Mouse (Mus musculus) neural tube, embryonic 12.5 days (tissue): ENCODE measurements around the gene Samm50. TPM values are rescaled to one million over a fixed set of nuclear protein-coding genes. Genes with fewer than 3 reads are reported as not detected.

ENCODE experiments used
- ATAC-seq: fragments of 200-750 bp; cut with Nextera tagmentation; 2 replicates; pipeline ENCODE4 v1.8.0; 2017; ENCODE audit warnings: low read depth, mild to moderate bottlenecking, moderate TSS enrichment, moderate library complexity; ENCODE audit not compliant: low FRiP score
- H3K27ac ChIP-seq: fragments of 300-500 bp; sonication (generic); 2 replicates; pipeline ENCODE4 v1.5.1; 2016
- H3K27me3 ChIP-seq: fragments of 300-500 bp; sonication (generic); replicated peaks from 2 replicates; pipeline ENCODE4 v1.6.1; 2016; ENCODE audit warnings: mild to moderate bottlenecking
- H3K36me3 ChIP-seq: fragments of 300-500 bp; sonication (generic); 2 replicates; pipeline ENCODE4 v1.6.1; 2016; ENCODE audit warnings: mild to moderate bottlenecking
- H3K4me1 ChIP-seq: fragments of 300-500 bp; sonication (generic); 2 replicates; pipeline ENCODE4 v1.6.1; 2016
- H3K4me2 ChIP-seq: fragments of 300-500 bp; sonication (generic); replicated peaks from 2 replicates; pipeline ENCODE4 v1.6.1; 2016; ENCODE audit warnings: mild to moderate bottlenecking
- H3K4me3 ChIP-seq: fragments of 300-500 bp; sonication (generic); 2 replicates; pipeline ENCODE4 v1.5.1; 2016
- H3K9ac ChIP-seq: fragments of 300-500 bp; sonication (generic); 2 replicates; pipeline ENCODE4 v1.6.1; 2016; ENCODE audit warnings: mild to moderate bottlenecking
- H3K9me3 ChIP-seq: fragments of 300-500 bp; sonication (generic); 2 replicates; pipeline ENCODE4 v1.6.1; 2016; ENCODE audit warnings: mild to moderate bottlenecking
- WGBS: fragments of 180-500 bp; shearing (Covaris S2); methylation state at CpG from one replicate; pipeline ENCODE4 v1.1.7; 2016; 5-methylcytosine and 5-hydroxymethylcytosine counted together
- polyA plus RNA-seq: library from polyadenylated mRNA; unstranded; fragments of >200 nt; fragmentation: Nextera tagmentation; extraction: Ambion mirVana; gene quantifications from 2 replicates; pipeline ENCODE4 v1.2.1, GENCODE M21; 2016

The Samm50 gene
- polyA plus RNA-seq, 1 experiment from 2014 or later, result 91.7 TPM

DNA sequence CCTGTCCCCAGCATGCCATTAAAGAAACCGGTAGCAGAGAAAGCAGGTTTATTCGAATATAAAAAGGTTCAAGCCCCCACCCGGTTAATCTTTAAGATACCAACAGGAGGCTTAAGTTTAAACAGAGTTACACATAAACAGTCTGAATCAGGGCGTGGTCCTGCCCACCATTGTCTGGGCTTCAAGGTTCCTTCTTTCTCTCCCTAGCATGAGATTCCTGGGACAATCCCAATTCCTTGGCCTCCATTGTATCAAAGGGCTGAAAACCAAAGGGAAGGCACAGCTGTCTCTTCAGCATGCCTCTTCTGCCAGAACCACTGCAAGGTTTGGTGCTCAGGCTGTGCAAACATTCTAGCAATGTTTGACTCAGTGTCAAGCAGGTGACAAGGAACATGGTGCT is 5.8 kb upstream of the Samm50 start:
- no peak overlapping the region for H3K4me2 ChIP-seq
- no peak for ATAC-seq
- 60% methylated on average over 4 of the region's 4 CpGs for WGBS
- no peak overlapping the region for H3K9ac ChIP-seq
- no peaks in the 10 kb centered on the region for H3K27me3 ChIP-seq
- H3K4me3 ChIP-seq, result no peak overlapping the region
- peaks cover 3% of the 10 kb centered on the region; the same call in 1 of the 2 replicates for H3K4me1 ChIP-seq
- H3K9me3 ChIP-seq, result no peaks in the 10 kb centered on the region
- no peak overlapping the region for H3K27ac ChIP-seq
- no peaks in the 10 kb centered on the region for H3K36me3 ChIP-seq

DNA sequence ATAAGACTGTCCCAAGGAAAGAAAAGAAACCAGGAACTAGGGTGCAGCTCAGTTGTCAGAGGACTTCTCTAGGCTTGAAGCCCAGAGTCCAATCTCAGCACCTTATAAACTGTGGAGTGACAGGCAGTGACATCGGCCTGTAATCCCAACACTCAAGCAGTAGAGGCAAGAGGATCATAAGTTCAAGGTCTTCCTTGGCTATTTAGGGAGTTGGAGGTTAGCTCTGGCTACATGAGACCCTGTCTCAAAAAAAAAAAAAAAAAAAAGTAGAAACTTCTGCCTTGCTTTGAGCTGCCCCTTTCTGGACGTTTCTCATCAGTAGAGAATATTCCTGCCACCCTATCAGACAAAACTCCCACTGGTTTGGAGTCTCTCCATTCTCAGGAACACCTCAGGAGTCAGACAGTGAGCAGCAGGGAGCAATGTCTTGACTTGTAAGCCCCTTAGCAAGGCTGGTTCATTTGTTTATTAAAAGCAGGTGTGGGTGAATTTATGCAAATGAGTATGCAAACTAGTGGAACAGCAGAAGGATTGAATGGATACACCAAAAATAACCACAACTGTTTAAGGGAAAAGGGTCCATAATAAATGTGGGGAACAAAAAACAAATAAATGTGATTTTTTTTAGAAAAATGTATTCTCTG is 3.0 kb upstream of the Samm50 start:
- Histone ChIP-seq H3K36me3 (no peaks in the 10 kb centered on the region), H3K27ac (no peak overlapping the region), H3K27me3 (no peaks in the 10 kb centered on the region), H3K4me2 (no peak overlapping the region), H3K4me1 (peaks cover 13% of the 10 kb centered on the region), H3K9me3 (no peaks in the 10 kb centered on the region), H3K4me3 (no peak overlapping the region), H3K9ac (no peak overlapping the region)
- no peak for ATAC-seq
- 67% methylated on average over 2 of the region's 2 CpGs for WGBS

DNA sequence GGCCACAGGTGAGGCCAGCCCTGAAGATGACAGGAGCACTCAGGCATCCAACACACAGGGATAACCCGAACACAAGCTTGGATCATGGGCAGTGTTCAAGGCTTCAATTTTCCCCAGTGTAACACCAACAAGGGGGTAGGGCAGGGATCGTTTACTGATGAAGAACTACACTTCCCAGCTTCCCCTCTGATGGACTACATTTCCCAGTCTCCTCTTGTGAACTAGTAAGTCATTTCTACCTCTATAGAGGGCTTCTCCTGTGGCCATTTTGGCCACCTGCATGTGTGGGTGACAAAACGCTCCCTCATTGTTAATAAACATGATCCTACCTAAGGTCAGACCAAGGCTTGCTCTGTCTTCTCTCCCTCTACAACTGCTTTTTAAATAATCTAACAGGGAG is 2.2 kb upstream of the Samm50 start:
- no peak overlapping the region for H3K4me2 ChIP-seq
- no peaks in the 10 kb centered on the region for H3K27me3 ChIP-seq
- 55% methylated on average over 3 of the region's 3 CpGs for WGBS
- no peaks in the 10 kb centered on the region for H3K9me3 ChIP-seq
- no peak for ATAC-seq
- no peaks in the 10 kb centered on the region for H3K36me3 ChIP-seq
- H3K4me3 ChIP-seq, result no peak overlapping the region
- H3K9ac ChIP-seq, result no peak overlapping the region
- H3K4me1 ChIP-seq, result peaks cover 11% of the 10 kb centered on the region
- H3K27ac ChIP-seq, result no peak overlapping the region

DNA sequence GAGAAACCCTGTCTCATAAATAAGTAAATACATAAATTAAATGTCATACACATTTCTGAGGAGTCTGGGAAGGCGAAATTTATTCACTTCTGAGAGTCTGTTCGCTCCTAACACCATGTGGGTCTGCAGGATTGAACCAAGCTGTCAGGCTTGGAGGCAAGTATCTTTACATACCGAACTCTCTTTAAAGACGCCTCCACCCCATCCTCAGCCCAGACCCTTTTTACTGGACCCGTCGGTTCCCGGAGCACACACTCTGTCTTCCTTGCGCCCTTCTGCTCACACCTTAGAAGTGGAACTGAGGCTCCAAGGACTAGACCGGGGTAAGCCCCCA is 350 bp upstream of the Samm50 start:
- 3% methylated on average over 9 of the region's 9 CpGs for WGBS
- peak overlapping the region; percentile 95 for H3K4me3 ChIP-seq
- H3K9me3 ChIP-seq, result no peaks in the 10 kb centered on the region
- H3K4me1 ChIP-seq, result peaks cover 11% of the 10 kb centered on the region
- no peak for ATAC-seq
- H3K4me2 ChIP-seq, result peak overlapping the region; percentile 75
- H3K36me3 ChIP-seq, result peaks cover 8% of the 10 kb centered on the region
- peak overlapping the region; percentile 64; the same call in 1 of the 2 replicates for H3K27ac ChIP-seq
- peak overlapping the region; percentile 84 for H3K9ac ChIP-seq
- no peaks in the 10 kb centered on the region for H3K27me3 ChIP-seq

DNA sequence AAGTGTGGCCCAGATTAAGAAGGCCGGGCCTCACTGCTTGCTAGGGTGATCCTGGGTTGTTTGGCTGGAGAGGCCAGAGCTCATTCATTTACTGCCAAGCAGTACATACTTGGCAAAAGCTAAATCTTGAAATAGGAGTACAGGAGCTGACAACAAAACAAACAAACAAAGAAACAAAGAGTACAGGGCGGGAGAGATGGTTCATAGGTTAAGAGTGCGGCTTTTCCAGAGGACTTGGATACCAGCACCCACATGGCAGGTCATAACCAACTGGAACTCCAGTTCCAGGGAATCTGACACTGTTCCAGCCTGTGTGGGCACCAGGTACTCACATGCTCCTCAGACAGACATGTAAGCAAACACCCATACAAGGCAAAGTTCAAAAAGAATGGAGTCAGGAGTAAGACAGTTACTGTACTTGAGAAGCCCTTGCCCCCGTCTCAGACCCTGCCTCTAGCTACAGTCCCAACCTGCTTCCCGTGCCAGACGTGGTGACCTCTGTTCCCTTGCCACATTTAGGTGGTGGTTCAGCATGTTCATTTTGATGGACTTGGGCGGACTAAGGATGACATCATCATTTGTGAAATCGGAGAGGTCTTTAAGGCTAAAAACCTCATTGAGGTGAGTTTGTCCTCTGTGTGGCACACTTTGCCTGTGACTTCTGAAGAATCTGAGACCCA is 4.6 kb downstream of the Samm50 start:
- 89% methylated on average over 8 of the region's 8 CpGs for WGBS
- peaks cover 57% of the 10 kb centered on the region for H3K36me3 ChIP-seq
- no peak for ATAC-seq

DNA sequence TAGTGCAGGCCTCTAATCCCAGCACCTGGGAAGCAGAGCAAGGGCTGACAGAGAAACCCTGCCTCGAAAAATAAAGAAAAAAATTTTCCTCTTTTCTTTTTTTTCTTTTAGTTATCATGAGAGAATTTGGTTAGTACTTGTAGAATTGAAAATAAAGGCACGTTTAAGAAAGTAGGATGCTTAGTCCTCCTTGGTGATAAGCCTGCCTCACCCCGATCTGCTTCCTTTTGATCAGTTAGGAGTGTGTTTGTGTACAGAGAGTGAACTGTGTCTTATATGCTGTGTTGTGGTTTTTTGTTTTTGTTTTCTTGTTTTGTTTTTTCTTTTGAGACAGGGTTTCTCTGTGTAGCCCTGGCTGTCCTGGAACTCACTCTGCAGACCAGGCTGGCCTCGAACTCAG is 15.3 kb downstream of the Samm50 start:
- no peaks in the 10 kb centered on the region for H3K4me1 ChIP-seq
- WGBS, result 92% methylated on average over 4 of the region's 4 CpGs
- H3K27me3 ChIP-seq, result no peaks in the 10 kb centered on the region
- no peak overlapping the region for H3K4me2 ChIP-seq
- H3K9ac ChIP-seq, result no peak overlapping the region
- no peak overlapping the region for H3K27ac ChIP-seq
- H3K36me3 ChIP-seq, result peaks cover 91% of the 10 kb centered on the region
- H3K4me3 ChIP-seq, result no peak overlapping the region
- ATAC-seq, result no peak
- no peaks in the 10 kb centered on the region for H3K9me3 ChIP-seq

More for the DNA sequence above, 4.6 kb downstream of the Samm50 start:
- Histone ChIP-seq H3K27me3 (no peaks in the 10 kb centered on the region), H3K9ac (no peak overlapping the region), H3K4me2 (no peak overlapping the region), H3K9me3 (no peaks in the 10 kb centered on the region), H3K27ac (no peak overlapping the region), H3K4me1 (peaks cover 11% of the 10 kb centered on the region), H3K4me3 (no peak overlapping the region)

DNA sequence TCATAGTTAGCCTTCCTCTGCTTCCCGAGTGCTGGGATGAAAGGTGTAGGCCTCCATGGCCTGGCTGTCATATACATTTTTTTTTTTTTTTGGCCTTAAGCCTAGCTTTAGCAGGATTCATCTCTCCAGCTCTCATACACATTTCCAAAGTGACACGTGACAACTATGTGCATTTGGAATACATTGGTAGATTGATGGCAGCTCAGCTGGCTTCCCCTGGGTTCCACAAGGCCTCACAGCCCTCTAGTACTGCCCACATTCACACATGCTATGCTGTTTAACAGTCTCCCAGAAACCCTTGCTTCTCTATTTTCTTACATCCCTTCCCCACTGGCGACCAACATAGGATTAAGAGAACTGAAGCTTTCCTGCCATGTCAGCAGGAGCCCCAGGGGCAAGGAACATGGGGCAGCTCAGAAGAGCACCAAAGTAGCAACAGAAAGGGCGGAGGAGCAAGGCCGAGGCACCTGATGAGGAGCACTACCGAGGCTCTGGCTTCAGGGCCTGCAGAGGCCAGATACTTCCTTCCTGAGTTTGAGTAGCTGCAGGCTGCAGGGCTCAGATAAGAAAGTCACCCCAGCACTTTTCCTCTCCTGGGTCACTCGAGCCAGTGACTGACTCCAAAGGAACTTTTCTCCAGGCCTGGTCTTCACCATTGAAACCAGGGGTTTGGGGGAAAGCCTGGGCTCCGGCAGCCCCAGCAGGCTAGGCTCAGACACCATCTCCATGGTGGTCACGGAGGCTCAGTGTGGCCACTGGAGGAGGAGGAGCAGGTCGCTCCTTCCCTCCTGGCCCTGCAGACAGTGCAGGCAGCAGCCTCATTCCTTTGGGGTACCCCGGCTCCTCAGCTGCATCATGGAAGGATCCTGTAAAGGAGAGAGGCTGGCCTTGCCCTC is 17.7 kb downstream of the Samm50 start:
- H3K4me3 ChIP-seq, result no peak overlapping the region
- 87% methylated on average over 11 of the region's 11 CpGs for WGBS
- H3K36me3 ChIP-seq, result peaks cover 74% of the 10 kb centered on the region
- no peak overlapping the region for H3K9ac ChIP-seq
- H3K9me3 ChIP-seq, result no peaks in the 10 kb centered on the region
- no peak overlapping the region for H3K4me2 ChIP-seq
- peaks cover 10% of the 10 kb centered on the region; the same call in 1 of the 2 replicates for H3K4me1 ChIP-seq
- H3K27ac ChIP-seq, result no peak overlapping the region
- no peak for ATAC-seq
- H3K27me3 ChIP-seq, result no peaks in the 10 kb centered on the region

DNA sequence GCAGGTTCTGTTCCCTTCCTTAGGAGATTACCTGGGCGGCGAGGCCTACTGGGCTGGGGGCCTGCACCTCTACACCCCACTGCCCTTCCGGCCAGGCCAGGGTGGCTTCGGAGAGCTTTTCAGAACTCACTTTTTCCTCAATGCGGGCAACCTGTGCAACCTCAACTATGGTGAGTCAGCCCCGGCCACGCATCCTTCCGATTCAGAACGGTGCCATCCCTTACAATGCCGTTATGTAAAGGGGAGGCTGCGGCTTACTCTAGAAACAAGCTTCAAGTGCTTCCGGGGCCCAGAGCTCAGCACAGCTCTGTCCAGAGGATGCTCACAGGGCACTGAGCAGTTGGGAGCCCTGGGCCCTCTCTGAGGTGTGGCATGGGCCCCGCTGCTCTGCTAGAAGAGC is 18.4 kb downstream of the Samm50 start:
- no peak overlapping the region for H3K27ac ChIP-seq
- H3K4me3 ChIP-seq, result no peak overlapping the region
- peaks cover 10% of the 10 kb centered on the region; the same call in 1 of the 2 replicates for H3K4me1 ChIP-seq
- H3K9ac ChIP-seq, result no peak overlapping the region
- no peaks in the 10 kb centered on the region for H3K27me3 ChIP-seq
- no peak for ATAC-seq
- no peak overlapping the region for H3K4me2 ChIP-seq
- H3K9me3 ChIP-seq, result no peaks in the 10 kb centered on the region
- 96% methylated on average over 13 of the region's 13 CpGs for WGBS
- peaks cover 67% of the 10 kb centered on the region for H3K36me3 ChIP-seq

DNA sequence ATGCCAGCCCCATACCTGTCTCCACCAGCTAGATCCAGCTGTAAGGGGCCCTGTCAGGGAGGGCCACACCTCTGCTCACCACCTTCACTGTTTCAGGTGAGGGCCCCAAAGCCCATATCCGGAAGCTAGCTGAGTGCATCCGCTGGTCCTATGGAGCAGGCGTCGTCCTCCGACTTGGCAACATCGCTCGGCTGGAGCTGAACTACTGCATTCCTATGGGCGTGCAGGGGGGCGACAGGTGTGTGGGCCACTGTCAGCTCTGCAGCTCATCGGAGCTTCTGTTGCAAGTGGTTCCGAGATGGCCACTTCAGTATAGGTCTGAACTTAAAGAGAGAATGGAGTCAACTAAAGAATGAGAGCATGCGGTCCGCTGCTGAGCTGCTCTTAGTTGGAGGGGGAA is 18.9 kb downstream of the Samm50 start:
- Histone ChIP-seq H3K4me1 (peaks cover 14% of the 10 kb centered on the region; the same call in 1 of the 2 replicates), H3K9me3 (no peaks in the 10 kb centered on the region), H3K4me3 (no peak overlapping the region), H3K4me2 (no peak overlapping the region), H3K9ac (no peak overlapping the region), H3K36me3 (peaks cover 63% of the 10 kb centered on the region), H3K27me3 (no peaks in the 10 kb centered on the region), H3K27ac (no peak overlapping the region)
- WGBS, result 95% methylated on average over 13 of the region's 13 CpGs
- ATAC-seq, result no peak

DNA sequence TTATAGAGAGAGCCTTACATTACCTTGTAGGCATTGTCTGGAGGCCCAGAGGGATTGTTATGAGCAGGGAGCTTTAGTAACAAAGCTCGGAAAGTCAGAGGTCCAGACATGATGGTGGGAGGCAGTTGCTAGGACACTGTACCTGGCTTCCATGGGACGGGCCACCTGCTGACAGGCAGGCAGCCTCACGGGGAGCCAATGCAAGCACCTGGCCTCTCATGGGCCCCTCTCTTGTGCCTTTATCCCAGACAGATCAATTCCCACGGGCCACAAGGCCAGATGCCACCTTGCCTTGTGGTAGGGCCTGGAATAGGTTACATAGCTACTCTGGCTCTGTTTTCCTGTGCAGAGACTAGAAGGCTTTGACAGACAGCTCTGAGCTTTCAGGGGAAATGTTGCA is 19.5 kb downstream of the Samm50 start:
- no peak overlapping the region for H3K4me2 ChIP-seq
- H3K9me3 ChIP-seq, result no peaks in the 10 kb centered on the region
- peaks cover 18% of the 10 kb centered on the region; the same call in 1 of the 2 replicates for H3K4me1 ChIP-seq
- H3K27ac ChIP-seq, result no peak overlapping the region
- WGBS, result 80% methylated on average over 4 of the region's 4 CpGs
- H3K36me3 ChIP-seq, result peaks cover 56% of the 10 kb centered on the region
- H3K9ac ChIP-seq, result no peak overlapping the region
- no peaks in the 10 kb centered on the region for H3K27me3 ChIP-seq
- H3K4me3 ChIP-seq, result no peak overlapping the region
- no peak for ATAC-seq

DNA sequence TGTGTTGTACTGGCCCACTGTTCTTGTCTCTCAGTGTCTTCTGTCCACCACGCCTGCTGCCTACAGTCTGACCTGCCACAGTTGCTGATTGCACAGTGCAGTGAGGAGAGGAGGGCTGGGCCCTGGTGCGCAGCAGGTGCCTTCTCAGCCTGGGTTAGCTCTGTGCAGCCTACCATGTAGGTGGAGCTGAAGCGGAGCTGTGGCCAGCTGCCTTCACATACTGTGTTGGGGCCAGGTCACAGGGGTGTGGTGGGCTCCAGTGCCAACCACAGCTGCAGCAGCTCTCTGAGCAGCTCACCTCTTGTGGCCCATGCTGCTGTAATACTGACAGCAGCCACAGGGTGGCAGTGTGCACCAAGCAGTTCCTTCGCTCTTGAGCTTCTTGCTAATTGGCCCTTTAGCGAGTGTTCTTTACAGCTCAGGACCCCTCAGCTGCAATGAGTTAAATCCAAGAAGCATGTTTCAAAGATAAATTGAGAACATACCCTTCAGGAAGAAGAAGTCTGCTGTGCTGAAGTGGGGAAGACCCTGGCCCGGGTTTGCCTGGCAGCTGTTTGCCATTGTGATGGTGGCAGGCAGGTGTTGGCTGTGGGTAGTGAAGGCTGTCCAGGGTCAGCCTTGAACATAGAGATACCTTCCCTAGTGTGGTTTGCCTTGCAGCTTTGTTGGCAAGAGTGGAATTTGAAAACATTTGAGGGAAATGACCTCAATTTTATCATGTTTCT is 20.2 kb downstream of the Samm50 start:
- H3K36me3 ChIP-seq, result peaks cover 50% of the 10 kb centered on the region
- peaks cover 22% of the 10 kb centered on the region; the same call in 1 of the 2 replicates for H3K4me1 ChIP-seq
- 52% methylated on average over 6 of the region's 6 CpGs for WGBS
- no peak overlapping the region for H3K4me3 ChIP-seq
- H3K9ac ChIP-seq, result no peak overlapping the region
- H3K27ac ChIP-seq, result no peak overlapping the region
- no peaks in the 10 kb centered on the region for H3K27me3 ChIP-seq
- ATAC-seq, result peak; percentile 45
- H3K9me3 ChIP-seq, result no peaks in the 10 kb centered on the region
- H3K4me2 ChIP-seq, result no peak overlapping the region

DNA sequence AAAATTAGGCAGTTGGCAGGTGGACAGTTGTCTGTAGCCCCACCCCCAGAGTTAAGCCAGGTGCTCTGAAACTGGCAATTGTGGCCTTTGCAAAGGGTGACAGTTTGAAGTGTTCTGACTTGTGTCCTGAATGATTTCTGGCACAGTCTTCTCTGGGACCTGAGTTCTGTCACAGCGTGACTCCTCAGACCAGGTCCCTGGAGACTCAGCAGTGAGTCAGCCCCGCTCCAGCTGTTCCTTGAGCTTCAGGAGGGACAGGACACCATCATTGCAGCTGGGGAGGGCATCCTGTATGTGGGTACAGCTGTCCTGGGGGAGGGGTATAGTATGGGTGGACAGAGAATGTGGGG is 20.7 kb downstream of the Samm50 start:
- H3K27me3 ChIP-seq, result no peaks in the 10 kb centered on the region
- H3K36me3 ChIP-seq, result peaks cover 46% of the 10 kb centered on the region
- H3K4me3 ChIP-seq, result no peak overlapping the region
- WGBS, result 89% methylated on average over 2 of the region's 2 CpGs
- no peak overlapping the region for H3K27ac ChIP-seq
- no peak overlapping the region for H3K4me2 ChIP-seq
- H3K9me3 ChIP-seq, result no peaks in the 10 kb centered on the region
- no peak for ATAC-seq
- no peak overlapping the region for H3K9ac ChIP-seq
- peaks cover 22% of the 10 kb centered on the region; the same call in 1 of the 2 replicates for H3K4me1 ChIP-seq
